Mouse (Mus musculus): Measurements from ENCODE around the gene Lin54. TPM values are rescaled to one million over a fixed set of nuclear protein-coding genes. Genes with fewer than 3 reads are reported as not detected.

Gene Lin54
- polyA plus RNA-seq, 1 experiment from 2014 or later: 14.2 TPM

DNA sequence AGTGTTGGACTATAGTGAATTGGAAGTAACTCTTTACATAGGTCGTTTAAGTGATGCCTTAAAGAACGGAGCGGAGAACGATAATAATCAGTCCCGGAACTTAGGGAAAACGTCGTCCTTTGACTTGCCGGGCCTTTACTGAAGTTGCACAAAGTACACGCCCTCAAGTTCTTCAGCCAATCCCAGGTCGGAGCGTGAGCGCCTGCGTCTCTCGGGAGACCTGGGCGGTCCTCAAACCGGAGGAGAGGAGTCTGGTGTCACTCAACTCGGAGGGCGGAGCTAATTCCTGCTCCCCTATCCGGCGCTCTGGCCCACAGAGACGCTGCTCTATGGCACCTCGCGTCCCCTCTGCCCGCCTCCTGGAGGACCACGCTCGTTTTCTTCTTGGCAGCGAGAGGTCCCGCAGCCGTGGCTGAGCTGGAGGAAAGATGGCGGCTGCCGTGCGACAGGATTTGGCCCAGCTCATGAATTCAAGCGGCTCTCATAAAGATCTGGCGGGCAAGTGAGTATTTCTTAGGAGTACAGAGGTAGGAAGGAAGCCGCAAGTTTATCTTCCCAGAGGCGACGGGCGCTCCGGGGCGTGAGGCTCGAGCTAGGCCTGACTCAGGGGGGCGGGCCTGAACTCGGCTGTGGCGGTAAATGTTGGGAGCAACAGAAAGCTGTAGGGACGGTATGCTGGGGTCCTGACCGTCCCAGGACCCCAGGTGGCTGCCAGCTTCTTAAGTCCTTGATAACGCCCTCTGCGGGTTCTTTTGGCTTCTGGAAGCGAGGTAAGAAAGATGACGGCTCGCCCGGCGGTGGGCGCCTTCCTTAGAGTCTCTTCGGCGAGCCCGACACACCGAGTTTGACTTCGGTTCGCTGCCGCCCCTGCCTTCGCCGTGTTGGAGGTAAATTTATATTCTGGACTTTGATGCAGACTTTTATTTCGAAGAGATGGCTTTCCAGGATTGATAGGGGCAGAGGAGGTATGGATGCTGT, 17.9 kb upstream of the Lin54 start, which contains the start of gene Cops4:
Gene Cops4 (plus strand): TSS at position 261 of the 978 bp plus-strand sequence.
- Histone ChIP-seq H3K9me3 (no peaks in the 10 kb centered on the region), H3K4me3 (peak within 1 kb of the TSS; percentile 85), H3K27me3 (replicated peaks; ENCODE audit: low read depth, poor library complexity, severe bottlenecking) (no peaks in the 10 kb centered on the region), H3K4me1 (peaks cover 20% of the 10 kb centered on the region), H3K36me3 (replicated peaks) (peaks cover 20% of the 10 kb centered on the region), H3K27ac (replicated peaks) (peak within 1 kb of the TSS; percentile 93)
- WGBS: under 1% methylated on average over 64 of the region's 64 CpGs
- peak; percentile 98 for DNase-seq (ENCODE audit: low spot score)

DNA sequence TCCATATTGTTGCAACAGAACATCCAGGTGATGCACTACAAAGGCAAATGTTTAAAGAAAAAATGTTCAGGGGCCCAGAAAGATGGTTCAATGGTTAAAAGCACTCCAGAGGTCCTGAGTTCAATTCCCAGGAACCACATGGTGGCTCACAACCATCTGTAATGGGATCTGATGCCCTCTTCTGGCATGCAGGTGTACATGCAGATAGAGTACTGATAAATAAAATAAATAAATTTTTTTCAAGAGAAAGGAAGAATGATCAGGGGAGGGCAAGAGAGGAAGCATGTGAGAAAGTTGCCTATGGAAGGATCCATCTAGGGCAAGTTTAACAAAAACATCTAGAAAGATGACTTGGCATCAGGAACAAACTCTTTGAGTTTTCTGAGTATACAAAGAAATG, 12.1 kb upstream of the Lin54 start:
- Histone ChIP-seq H3K36me3 (replicated peaks) (no peaks in the 10 kb centered on the region), H3K4me1 (peaks cover 3% of the 10 kb centered on the region; the same call in 1 of the 2 replicates), H3K27me3 (replicated peaks; ENCODE audit: low read depth, poor library complexity, severe bottlenecking) (no peaks in the 10 kb centered on the region), H3K4me3 (no peak overlapping the region), H3K9me3 (no peaks in the 10 kb centered on the region), H3K27ac (replicated peaks) (no peak overlapping the region)
- DNase-seq (ENCODE audit: low spot score): no peak

DNA sequence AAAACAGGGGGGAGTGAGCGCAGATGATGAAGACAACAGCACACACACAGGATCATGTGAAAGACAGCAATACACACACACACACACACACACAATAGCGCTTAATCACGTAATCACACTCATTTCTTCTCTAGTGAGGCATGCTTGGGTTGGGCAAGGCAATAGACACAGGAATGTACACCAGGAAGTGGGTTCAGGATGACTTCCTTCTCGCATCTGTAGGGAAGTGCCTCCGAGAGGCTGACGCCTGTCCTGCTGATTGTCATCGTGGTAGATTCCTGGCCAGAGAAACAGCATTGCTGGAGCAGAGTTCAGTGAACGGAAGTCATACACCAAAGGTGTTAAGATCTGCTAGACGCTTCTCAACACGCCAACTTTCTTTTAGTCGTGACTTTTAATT, 8.8 kb upstream of the Lin54 start:
- H3K4me1 ChIP-seq: no peaks in the 10 kb centered on the region
- 74% methylated on average over 11 of the region's 11 CpGs for WGBS
- no peaks in the 10 kb centered on the region for H3K36me3 ChIP-seq (replicated peaks)
- no peaks in the 10 kb centered on the region for H3K9me3 ChIP-seq
- no peak overlapping the region for H3K4me3 ChIP-seq
- no peaks in the 10 kb centered on the region for H3K27me3 ChIP-seq (replicated peaks; ENCODE audit: low read depth, poor library complexity, severe bottlenecking)
- H3K27ac ChIP-seq (replicated peaks): no peak overlapping the region
- no peak for DNase-seq (ENCODE audit: low spot score)

DNA sequence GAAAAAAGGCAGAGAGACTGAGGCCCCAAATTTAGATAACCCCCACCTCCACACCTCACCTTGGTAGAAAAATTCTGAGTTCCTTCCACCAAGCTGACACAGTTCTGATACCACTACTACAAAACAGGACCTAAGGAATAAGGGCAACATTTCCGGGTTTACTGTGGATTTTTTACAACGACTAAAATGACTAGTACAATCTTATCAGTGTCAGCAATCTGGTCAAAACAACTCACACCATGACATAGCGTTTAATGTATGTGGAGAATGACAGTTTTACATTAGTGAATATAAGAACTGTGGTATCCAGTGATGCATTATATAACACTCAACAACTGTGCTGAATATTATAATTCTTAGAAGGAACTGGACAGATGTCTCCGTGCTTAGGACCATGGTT, 828 bp upstream of the Lin54 start:
- Histone ChIP-seq H3K27ac (replicated peaks) (peak overlapping the region; percentile 86), H3K27me3 (replicated peaks; ENCODE audit: low read depth, poor library complexity, severe bottlenecking) (no peaks in the 10 kb centered on the region), H3K4me1 (peaks cover 26% of the 10 kb centered on the region), H3K4me3 (peak overlapping the region; percentile 88; the same call in 1 of the 2 replicates), H3K36me3 (replicated peaks) (no peaks in the 10 kb centered on the region), H3K9me3 (no peaks in the 10 kb centered on the region)
- 84% methylated on average over 4 of the region's 4 CpGs for WGBS
- DNase-seq (ENCODE audit: low spot score): no peak

DNA sequence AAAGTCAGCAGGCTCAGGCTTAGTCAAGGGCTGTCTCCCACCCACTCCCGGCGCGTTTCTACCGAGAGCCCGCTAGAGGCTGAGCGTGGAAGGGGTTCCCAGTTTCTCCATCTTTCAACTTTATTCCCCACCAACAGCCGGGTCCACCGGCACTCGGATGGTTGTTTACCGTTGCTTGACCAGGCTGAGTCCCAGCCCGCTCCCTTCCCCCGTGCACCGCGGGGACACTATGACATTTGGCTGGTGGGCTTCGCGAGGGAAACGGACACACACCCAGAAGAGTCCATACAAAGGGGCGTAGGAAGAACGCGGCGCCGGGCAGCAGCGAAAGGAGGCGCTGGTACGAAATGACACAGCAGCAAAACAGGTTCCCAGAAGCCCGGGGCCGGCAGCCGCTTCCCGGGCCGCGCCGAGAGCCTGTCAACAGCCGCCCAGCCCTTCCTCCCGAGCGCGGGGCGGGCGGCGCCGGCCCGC, 571 bp downstream of the Lin54 start:
- H3K27ac ChIP-seq (replicated peaks): peak overlapping the region; percentile 83
- no peaks in the 10 kb centered on the region for H3K36me3 ChIP-seq (replicated peaks)
- peaks cover 33% of the 10 kb centered on the region for H3K4me1 ChIP-seq
- peak overlapping the region; percentile 88 for H3K4me3 ChIP-seq
- under 1% methylated on average over 40 of the region's 41 CpGs for WGBS
- H3K27me3 ChIP-seq (replicated peaks; ENCODE audit: low read depth, poor library complexity, severe bottlenecking): no peaks in the 10 kb centered on the region
- DNase-seq (ENCODE audit: low spot score): peak; percentile 71
- no peaks in the 10 kb centered on the region for H3K9me3 ChIP-seq

DNA sequence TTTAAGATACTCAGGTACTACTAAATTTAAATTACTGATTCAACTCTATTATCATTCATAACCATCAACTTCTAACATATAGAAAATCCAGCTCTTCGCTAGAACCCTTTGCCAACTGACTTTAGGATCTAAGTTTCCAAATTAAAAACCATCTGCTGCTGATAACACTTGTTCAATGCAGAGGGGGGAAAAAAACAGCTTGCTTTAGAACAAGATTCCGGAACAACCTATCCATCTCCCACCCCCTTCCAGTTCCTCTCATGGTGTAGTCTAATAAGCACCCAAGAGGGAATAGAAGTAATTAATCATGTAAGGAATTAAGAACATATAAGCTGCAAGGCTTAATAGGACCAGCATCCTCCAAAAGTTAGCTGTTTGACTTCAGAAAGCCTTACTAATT, 1.2 kb downstream of the Lin54 start:
- Histone ChIP-seq H3K27ac (replicated peaks) (no peak overlapping the region), H3K36me3 (replicated peaks) (no peaks in the 10 kb centered on the region), H3K27me3 (replicated peaks; ENCODE audit: low read depth, poor library complexity, severe bottlenecking) (no peaks in the 10 kb centered on the region), H3K9me3 (no peaks in the 10 kb centered on the region), H3K4me3 (peak overlapping the region; percentile 88), H3K4me1 (peaks cover 38% of the 10 kb centered on the region)
- no peak for DNase-seq (ENCODE audit: low spot score)
- WGBS: 39% methylated on average over 2 of the region's 2 CpGs

DNA sequence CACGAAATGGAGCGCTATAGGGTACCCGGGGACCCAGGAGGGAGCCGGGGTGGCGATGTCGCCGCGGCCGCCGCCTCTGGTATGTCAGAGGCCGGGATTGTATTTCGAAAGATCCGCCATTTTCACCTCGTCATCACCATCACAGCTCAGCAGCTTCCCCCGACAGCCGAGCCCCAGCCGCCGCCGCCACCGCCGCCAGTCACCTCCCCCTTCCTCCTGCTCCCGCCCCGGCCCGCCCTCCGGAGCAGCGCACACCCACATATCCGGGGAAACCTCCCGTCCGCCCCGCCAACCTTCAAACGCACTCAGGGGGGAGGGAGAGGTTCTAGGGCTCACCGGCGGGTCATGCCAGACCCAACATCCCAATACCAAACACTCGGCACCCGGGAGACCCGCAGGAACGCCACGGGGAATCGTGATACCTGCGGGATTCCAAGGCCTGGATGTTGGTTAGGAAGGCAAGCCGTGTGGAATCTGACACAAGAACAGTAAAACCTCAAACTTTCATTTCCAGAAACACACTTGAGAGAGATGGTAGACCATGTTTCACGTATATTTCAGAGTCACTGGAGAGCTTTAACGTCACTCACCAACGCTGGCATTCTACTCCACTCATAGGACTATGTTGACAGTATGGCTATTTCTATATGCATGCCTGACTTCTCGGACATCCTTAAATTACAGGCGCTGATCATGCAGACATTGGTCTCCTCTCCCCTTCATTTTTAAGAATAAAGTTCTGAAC, 1.8 kb downstream of the Lin54 start:
- WGBS: under 1% methylated on average over 45 of the region's 46 CpGs
- no peaks in the 10 kb centered on the region for H3K9me3 ChIP-seq
- peak; percentile 88 for DNase-seq (ENCODE audit: low spot score)
- H3K27ac ChIP-seq (replicated peaks): peak overlapping the region; percentile 88
- peak overlapping the region; percentile 88 for H3K4me3 ChIP-seq
- H3K36me3 ChIP-seq (replicated peaks): no peaks in the 10 kb centered on the region
- H3K4me1 ChIP-seq: peaks cover 39% of the 10 kb centered on the region
- no peaks in the 10 kb centered on the region for H3K27me3 ChIP-seq (replicated peaks; ENCODE audit: low read depth, poor library complexity, severe bottlenecking)

DNA sequence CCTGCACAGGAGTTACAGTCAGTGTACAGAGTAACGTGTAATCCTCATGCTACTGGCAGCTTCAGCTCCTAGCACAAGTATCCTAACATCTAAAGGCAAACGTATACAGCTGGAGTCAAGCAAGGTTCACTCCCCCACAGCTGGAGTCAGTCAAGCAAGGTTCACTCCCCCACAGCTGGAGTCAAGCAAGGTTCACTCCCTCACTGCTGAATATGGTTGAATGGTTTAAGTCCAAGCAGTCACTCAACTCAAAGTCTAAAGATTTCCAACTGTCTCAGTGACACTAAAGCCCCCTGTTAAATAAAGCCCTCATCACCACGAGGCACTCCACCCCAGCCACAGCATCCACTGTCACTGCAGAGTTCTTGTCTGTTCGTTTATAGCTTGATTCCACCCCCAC, 8.7 kb downstream of the Lin54 start:
- WGBS: 61% methylated on average over 4 of the region's 4 CpGs
- no peak for DNase-seq (ENCODE audit: low spot score)
- Histone ChIP-seq H3K27me3 (replicated peaks; ENCODE audit: low read depth, poor library complexity, severe bottlenecking) (no peaks in the 10 kb centered on the region), H3K4me1 (peaks cover 17% of the 10 kb centered on the region), H3K27ac (replicated peaks) (no peak overlapping the region), H3K36me3 (replicated peaks) (0 out of 2 replicates have a peak, but pooled peaks cover 3% of the 10 kb centered on the region), H3K4me3 (no peak overlapping the region), H3K9me3 (no peaks in the 10 kb centered on the region)

DNA sequence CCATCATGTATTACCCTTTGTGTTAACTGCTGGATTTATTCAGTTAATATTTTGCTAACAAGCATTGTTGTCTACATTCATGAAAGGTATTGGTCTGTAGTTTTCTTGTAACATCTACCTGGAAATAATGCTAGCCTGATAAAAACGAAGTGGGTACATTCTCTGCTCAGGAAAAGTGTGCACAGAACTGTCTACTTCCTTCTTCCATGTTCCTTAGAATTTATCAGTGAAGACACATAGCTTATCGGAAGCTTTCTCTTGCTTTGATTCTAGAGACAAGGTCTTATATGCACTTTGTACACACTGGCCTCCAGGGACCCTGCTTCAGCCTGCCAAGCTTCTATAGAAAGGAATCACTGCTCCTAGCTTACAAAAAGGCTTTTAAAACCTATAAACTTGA, 11.1 kb downstream of the Lin54 start:
- peaks cover 6% of the 10 kb centered on the region for H3K4me1 ChIP-seq
- no peak overlapping the region for H3K27ac ChIP-seq (replicated peaks)
- H3K27me3 ChIP-seq (replicated peaks; ENCODE audit: low read depth, poor library complexity, severe bottlenecking): no peaks in the 10 kb centered on the region
- H3K4me3 ChIP-seq: no peak overlapping the region
- 89% methylated on average over 2 of the region's 2 CpGs for WGBS
- DNase-seq (ENCODE audit: low spot score): no peak
- H3K36me3 ChIP-seq (replicated peaks): peaks cover 15% of the 10 kb centered on the region
- no peaks in the 10 kb centered on the region for H3K9me3 ChIP-seq

DNA sequence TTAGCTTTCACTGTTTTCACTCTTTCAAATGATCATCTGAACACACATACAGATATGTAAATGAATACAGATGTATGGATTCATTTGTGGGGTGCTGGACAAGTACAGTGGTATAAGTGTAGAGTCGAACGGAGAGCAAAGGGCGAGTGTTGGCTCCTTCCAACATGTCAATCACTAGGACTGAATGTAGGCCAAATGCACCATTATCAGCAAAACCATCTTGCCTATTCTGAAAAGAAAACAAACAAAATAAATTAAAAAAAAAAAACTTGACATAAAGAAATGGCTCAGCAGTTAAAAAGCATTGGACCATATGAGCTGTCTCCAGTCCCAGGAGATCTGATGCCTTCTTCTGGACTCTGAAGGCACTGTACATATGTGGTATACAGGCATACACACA, 12.2 kb downstream of the Lin54 start:
- H3K4me1 ChIP-seq: peaks cover 5% of the 10 kb centered on the region; the same call in 1 of the 2 replicates
- WGBS: 92% methylated on average over 3 of the region's 3 CpGs
- H3K27ac ChIP-seq (replicated peaks): no peak overlapping the region
- no peaks in the 10 kb centered on the region for H3K9me3 ChIP-seq
- no peak for DNase-seq (ENCODE audit: low spot score)
- H3K27me3 ChIP-seq (replicated peaks; ENCODE audit: low read depth, poor library complexity, severe bottlenecking): no peaks in the 10 kb centered on the region
- no peak overlapping the region for H3K4me3 ChIP-seq
- H3K36me3 ChIP-seq (replicated peaks): peaks cover 26% of the 10 kb centered on the region

DNA sequence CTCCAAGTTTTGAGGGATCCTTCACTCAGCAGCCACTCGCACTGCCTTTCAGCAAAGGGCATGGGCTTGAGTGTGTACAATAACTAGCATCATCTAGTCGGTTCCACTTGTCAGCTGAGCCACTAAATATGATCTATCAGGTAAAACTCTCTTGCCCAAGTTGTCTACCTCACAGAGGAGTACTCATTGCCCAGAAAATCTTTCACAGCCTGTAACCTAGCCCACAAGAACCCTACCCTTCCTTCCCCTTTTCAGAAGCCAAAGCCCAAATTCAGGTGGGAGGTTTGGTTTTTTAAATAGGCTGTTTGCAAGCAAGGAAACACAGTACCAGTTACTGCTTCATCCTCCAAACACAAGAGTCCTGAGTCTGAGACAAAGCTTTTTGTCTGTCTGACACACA, 13.3 kb downstream of the Lin54 start:
- Histone ChIP-seq H3K9me3 (no peaks in the 10 kb centered on the region), H3K27ac (replicated peaks) (no peak overlapping the region), H3K27me3 (replicated peaks; ENCODE audit: low read depth, poor library complexity, severe bottlenecking) (no peaks in the 10 kb centered on the region), H3K36me3 (replicated peaks) (peaks cover 33% of the 10 kb centered on the region), H3K4me1 (peaks cover 5% of the 10 kb centered on the region; the same call in 1 of the 2 replicates), H3K4me3 (no peak overlapping the region)
- 85% methylated on average over 2 of the region's 2 CpGs for WGBS
- no peak for DNase-seq (ENCODE audit: low spot score)

DNA sequence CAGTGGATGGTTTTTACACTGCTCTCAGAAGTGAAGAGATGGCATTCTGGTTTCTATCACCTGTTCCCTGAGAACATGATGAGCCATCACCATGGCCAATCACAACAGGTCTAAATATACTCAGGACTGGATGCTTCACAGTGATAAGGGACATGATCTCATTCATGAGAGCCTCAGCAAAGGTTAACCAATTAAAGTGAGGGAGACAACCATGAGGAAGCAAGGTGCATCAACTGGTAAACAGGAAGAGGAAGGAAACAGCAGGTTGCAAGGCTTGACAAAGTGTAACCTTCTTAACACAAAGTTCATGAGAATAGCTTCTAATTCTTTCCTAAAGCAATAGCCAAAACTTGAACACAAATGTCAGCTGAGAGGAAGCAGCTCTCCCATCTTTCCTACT, 16.9 kb downstream of the Lin54 start:
- Histone ChIP-seq H3K27me3 (replicated peaks; ENCODE audit: low read depth, poor library complexity, severe bottlenecking) (no peaks in the 10 kb centered on the region), H3K9me3 (no peaks in the 10 kb centered on the region), H3K4me1 (peaks cover 5% of the 10 kb centered on the region; the same call in 1 of the 2 replicates), H3K27ac (replicated peaks) (no peak overlapping the region), H3K4me3 (no peak overlapping the region), H3K36me3 (replicated peaks) (peaks cover 51% of the 10 kb centered on the region)
- no peak for DNase-seq (ENCODE audit: low spot score)

Measured in embryonic facial prominence, embryonic 10.5 days (tissue).